Mouse (Mus musculus) stomach, embryonic 16.5 days (tissue): ENCODE data around the gene Gpr153. TPM values are rescaled to one million over a fixed set of nuclear protein-coding genes. Genes with fewer than 3 reads are reported as not detected.

Experiments used
- ATAC-seq: fragments of 200-750 bp; cut with Nextera tagmentation; 2 replicates; pipeline ENCODE4 v1.8.0; 2017; ENCODE audit warnings: moderate number of reproducible peaks, moderate TSS enrichment; ENCODE audit not compliant: insufficient read depth, low FRiP score
- H3K27ac ChIP-seq: fragments of 300-500 bp; sonication (generic); 2 replicates; pipeline ENCODE4 v1.5.1; 2014; ENCODE audit warnings: low read length
- H3K27me3 ChIP-seq: fragments of 300-500 bp; sonication (generic); 2 replicates; pipeline ENCODE4 v1.6.1; 2014; ENCODE audit warnings: low read length, control low read depth, mixed read lengths; ENCODE audit not compliant: control insufficient read depth, insufficient read depth
- H3K36me3 ChIP-seq: fragments of 300-500 bp; sonication (generic); 2 replicates; pipeline ENCODE4 v1.6.1; 2014; ENCODE audit warnings: low read length; ENCODE audit not compliant: control insufficient read depth, insufficient read depth
- H3K4me1 ChIP-seq: fragments of 300-500 bp; sonication (generic); 2 replicates; pipeline ENCODE4 v1.6.1; 2014; ENCODE audit warnings: low read length, control low read depth, mixed read lengths; ENCODE audit not compliant: control insufficient read depth, insufficient read depth
- H3K4me2 ChIP-seq: fragments of 300-500 bp; sonication (generic); 2 replicates; pipeline ENCODE4 v1.6.1; 2014; ENCODE audit warnings: low read depth, low read length, mixed read lengths
- H3K4me3 ChIP-seq: fragments of 300-500 bp; sonication (generic); replicated peaks from 2 replicates; pipeline ENCODE4 v1.5.1; 2014; ENCODE audit warnings: mild to moderate bottlenecking, low read length
- H3K9ac ChIP-seq: fragments of 300-500 bp; sonication (generic); 2 replicates; pipeline ENCODE4 v1.6.1; 2014; ENCODE audit warnings: low read length
- H3K9me3 ChIP-seq: fragments of 300-500 bp; sonication (generic); replicated peaks from 2 replicates; pipeline ENCODE4 v1.6.1; 2016; ENCODE audit warnings: low read length, control low read depth; ENCODE audit not compliant: control insufficient read depth
- WGBS: fragments of 180-500 bp; shearing (Covaris S2); extraction: QIAGEN DNeasy Blood & Tissue Kit; methylation state at CpG from one replicate; pipeline ENCODE4 v1.1.7; 2014; 5-methylcytosine and 5-hydroxymethylcytosine counted together
- polyA plus RNA-seq: library from polyadenylated mRNA; unstranded; fragments of >200 nt; fragmentation: Nextera tagmentation; extraction: Ambion mirVana; gene quantifications from 2 replicates; pipeline ENCODE4 v1.2.1, GENCODE M21; 2015

Gpr153 gene
- polyA plus RNA-seq, 1 experiment from 2014 or later, result 6.0 TPM

GRCm38 (mm10) chr4:152263512-152264176, 10.4 kb upstream of the Gpr153 start:
- ATAC-seq, result peak; percentile 66; the same call in 1 of the 2 replicates
- H3K27ac ChIP-seq, result no peak overlapping the region

DNA sequence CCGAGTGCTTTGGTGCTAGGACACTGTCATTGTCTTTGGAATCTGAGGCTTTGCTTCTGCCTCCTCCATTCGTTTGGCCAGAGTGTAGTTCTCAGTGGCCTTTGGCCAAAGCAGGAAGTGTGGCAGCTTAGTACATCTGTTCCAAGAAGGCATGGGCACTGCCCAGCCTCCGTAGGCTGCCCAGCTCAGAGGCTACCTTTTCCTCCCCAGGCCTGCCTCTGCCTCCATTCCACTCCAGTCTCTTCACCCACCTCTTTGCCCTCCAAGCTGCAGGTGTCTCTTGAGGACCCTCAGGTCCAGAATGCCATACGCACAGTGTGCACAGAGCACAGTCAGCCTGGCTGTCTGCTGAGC, 9.9 kb upstream of the Gpr153 start:
- H3K27ac ChIP-seq, result no peak overlapping the region
- no peaks in the 10 kb centered on the region for H3K27me3 ChIP-seq
- no peak for ATAC-seq
- WGBS, result 54% methylated on average over 4 of the region's 4 CpGs
- no peak overlapping the region for H3K9ac ChIP-seq
- H3K4me1 ChIP-seq, result peaks cover 6% of the 10 kb centered on the region
- no peaks in the 10 kb centered on the region for H3K9me3 ChIP-seq
- H3K4me3 ChIP-seq, result no peak overlapping the region
- H3K36me3 ChIP-seq, result no peaks in the 10 kb centered on the region
- no peak overlapping the region; the same call in 1 of the 2 replicates for H3K4me2 ChIP-seq

More at GRCm38 (mm10) chr4:152263512-152264176, 10.4 kb upstream of the Gpr153 start:
- H3K27me3 ChIP-seq, result no peaks in the 10 kb centered on the region
- H3K9ac ChIP-seq, result no peak overlapping the region; the same call in 1 of the 2 replicates
- no peak overlapping the region for H3K4me3 ChIP-seq
- no peaks in the 10 kb centered on the region for H3K9me3 ChIP-seq
- no peaks in the 10 kb centered on the region for H3K36me3 ChIP-seq
- WGBS, result 36% methylated on average over 10 of the region's 10 CpGs
- no peak overlapping the region; the same call in 1 of the 2 replicates for H3K4me2 ChIP-seq
- H3K4me1 ChIP-seq, result peaks cover 6% of the 10 kb centered on the region

GRCm38 (mm10) chr4:152264867-152265568, 9.0 kb upstream of the Gpr153 start:
- 83% methylated on average over 9 of the region's 9 CpGs for whole genome bisulfite sequencing
- ATAC-seq, result no peak
- no peak overlapping the region for H3K4me3 ChIP-seq

DNA sequence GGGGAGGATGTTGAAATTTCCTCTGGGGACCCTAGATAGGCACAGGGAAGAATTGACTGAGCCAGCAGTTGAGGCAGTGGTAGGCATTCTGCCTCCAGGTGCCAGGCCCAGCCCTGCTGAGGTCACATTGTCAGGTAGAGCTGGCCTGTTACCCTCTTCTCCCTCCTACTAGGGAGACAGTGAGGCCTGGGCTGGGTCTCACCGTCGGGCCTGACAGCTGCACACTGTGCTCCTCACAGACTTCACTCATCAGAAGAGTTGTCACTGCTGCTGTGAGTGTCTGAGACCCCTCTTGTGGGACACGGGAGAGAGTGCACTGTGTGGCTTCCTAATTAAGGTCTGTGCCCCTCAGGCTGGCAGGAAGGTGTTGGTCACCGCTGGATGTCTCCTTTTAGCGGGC, 8.2 kb upstream of the Gpr153 start:
- H3K36me3 ChIP-seq, result no peaks in the 10 kb centered on the region
- H3K4me2 ChIP-seq, result no peak overlapping the region
- ATAC-seq, result no peak
- H3K27me3 ChIP-seq, result no peaks in the 10 kb centered on the region
- 47% methylated on average over 5 of the region's 5 CpGs for WGBS
- H3K4me1 ChIP-seq, result peaks cover 6% of the 10 kb centered on the region
- no peak overlapping the region for H3K4me3 ChIP-seq
- H3K27ac ChIP-seq, result no peak overlapping the region
- no peak overlapping the region for H3K9ac ChIP-seq
- no peaks in the 10 kb centered on the region for H3K9me3 ChIP-seq

More at GRCm38 (mm10) chr4:152264867-152265568, 9.0 kb upstream of the Gpr153 start:
- Histone ChIP-seq H3K4me1 (peaks cover 6% of the 10 kb centered on the region), H3K27me3 (no peaks in the 10 kb centered on the region), H3K9ac (no peak overlapping the region), H3K4me2 (no peak overlapping the region), H3K36me3 (no peaks in the 10 kb centered on the region), H3K9me3 (no peaks in the 10 kb centered on the region), H3K27ac (no peak overlapping the region)

- no peaks in the 10 kb centered on the region for H3K9me3 ChIP-seq
- no peak overlapping the region for H3K27ac ChIP-seq
- peaks cover 11% of the 10 kb centered on the region for H3K4me1 ChIP-seq
- H3K4me3 ChIP-seq, result no peak overlapping the region
- ATAC-seq, result no peak
- H3K9ac ChIP-seq, result no peak overlapping the region
- H3K27me3 ChIP-seq, result no peaks in the 10 kb centered on the region
- H3K36me3 ChIP-seq, result no peaks in the 10 kb centered on the region
- 50% methylated on average over 10 of the region's 10 CpGs for WGBS
- no peak overlapping the region for H3K4me2 ChIP-seq
Measured at GRCm38 (mm10) chr4:152266236-152266895, 7.7 kb upstream of the Gpr153 start.

DNA sequence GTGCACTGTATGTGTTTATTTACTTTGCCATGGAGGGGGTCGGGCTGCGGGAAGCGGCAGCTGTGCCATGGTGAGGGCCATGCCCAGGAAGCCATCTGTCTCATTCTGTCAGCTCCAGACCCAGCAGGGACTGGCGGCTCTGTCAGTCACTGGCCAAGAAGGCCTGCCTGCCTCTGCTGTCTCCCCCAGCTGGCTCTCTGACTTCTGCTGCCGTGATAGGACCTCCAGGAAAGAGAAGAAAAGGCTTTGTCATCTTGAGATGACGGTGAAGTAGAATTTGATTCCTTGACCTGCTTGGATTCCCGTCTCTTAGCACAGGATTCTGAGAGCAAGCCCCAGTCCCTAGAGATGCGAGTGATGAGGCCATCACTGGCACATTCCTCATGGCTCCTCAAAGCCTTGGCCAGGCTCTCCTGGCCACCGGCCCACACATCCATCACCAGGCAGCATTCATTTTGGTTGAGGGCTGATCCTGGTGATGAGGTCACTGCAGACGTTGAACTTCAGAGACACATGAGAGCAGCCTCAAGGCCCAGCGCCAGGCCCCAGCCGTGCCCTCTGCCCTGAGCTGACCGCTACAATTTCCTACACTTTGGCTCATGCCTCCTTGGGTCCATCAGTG, 6.2 kb upstream of the Gpr153 start:
- Histone ChIP-seq H3K36me3 (no peaks in the 10 kb centered on the region), H3K9ac (no peak overlapping the region), H3K4me3 (no peak overlapping the region), H3K27ac (no peak overlapping the region), H3K9me3 (no peaks in the 10 kb centered on the region), H3K4me2 (no peak overlapping the region), H3K27me3 (no peaks in the 10 kb centered on the region), H3K4me1 (peaks cover 25% of the 10 kb centered on the region)
- ATAC-seq, result no peak
- WGBS, result 60% methylated on average over 13 of the region's 13 CpGs

GRCm38 (mm10) chr4:152269967-152270366, 4.1 kb upstream of the Gpr153 start:
- H3K4me3 ChIP-seq, result no peak overlapping the region
- no peak for ATAC-seq

DNA sequence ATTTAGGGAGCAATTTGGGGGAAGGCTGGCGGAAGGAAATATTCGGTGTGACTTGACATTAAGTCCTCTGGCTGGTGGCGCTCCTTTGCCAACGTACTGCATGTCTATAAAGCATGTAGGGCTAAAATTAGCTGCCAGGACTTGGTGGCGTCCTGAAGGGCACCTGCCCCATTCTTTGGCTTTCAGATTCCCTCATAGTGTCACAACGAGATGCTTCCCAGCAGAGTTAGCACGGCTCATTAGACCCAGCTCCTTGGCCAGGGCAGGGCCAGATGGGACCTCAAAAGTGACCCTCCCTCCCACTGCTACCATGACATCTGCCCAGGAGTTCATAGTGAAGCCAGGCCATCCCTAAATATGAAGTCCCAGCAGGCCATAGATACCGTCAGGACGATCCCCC, 3.4 kb upstream of the Gpr153 start:
- WGBS, result 84% methylated on average over 9 of the region's 9 CpGs
- H3K4me1 ChIP-seq, result peaks cover 27% of the 10 kb centered on the region
- ATAC-seq, result no peak

More at GRCm38 (mm10) chr4:152269967-152270366, 4.1 kb upstream of the Gpr153 start:
- H3K27ac ChIP-seq, result no peak overlapping the region
- no peak overlapping the region for H3K9ac ChIP-seq
- no peak overlapping the region for H3K4me2 ChIP-seq
- H3K36me3 ChIP-seq, result no peaks in the 10 kb centered on the region
- peaks cover 27% of the 10 kb centered on the region for H3K4me1 ChIP-seq
- H3K9me3 ChIP-seq, result no peaks in the 10 kb centered on the region
- 90% methylated on average over 13 of the region's 13 CpGs for WGBS
- peaks cover 7% of the 10 kb centered on the region; the same call in 1 of the 2 replicates for H3K27me3 ChIP-seq

More for the DNA sequence above, 3.4 kb upstream of the Gpr153 start:
- no peak overlapping the region for H3K4me2 ChIP-seq
- H3K9ac ChIP-seq, result no peak overlapping the region
- no peak overlapping the region for H3K27ac ChIP-seq
- no peaks in the 10 kb centered on the region for H3K9me3 ChIP-seq
- H3K36me3 ChIP-seq, result no peaks in the 10 kb centered on the region
- peaks cover 9% of the 10 kb centered on the region; the same call in 1 of the 2 replicates for H3K27me3 ChIP-seq
- H3K4me3 ChIP-seq, result no peak overlapping the region
